Mouse (Mus musculus) forelimb bud, embryonic 11.5 days (tissue): ENCODE measurements around the gene Itk.

ENCODE experiments used
- DNase-seq: peaks from one replicate; pipeline ENCODE4 v3.0.0-alpha.2; 2012; ENCODE audit warnings: low read depth, low spot score

Gene Itk

DNA sequence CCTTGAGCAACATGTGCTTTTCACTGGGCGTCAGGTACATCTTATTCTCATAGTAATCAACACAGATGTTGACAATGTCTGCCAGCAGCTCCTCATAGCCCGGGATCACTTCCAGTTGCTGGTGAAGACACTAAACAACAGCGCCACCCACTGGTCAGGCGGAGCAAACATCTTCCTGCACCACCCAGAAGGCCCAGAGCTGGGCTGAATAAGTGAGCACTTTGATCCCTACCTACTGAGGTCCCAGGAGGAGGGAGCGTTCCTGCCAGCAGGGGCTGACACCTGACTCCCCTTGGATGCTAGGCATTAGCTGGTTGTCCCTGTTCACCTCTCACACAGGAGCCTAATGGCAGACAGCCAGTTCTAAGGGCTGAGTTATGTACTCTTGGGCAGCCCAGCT lies 112.5 kb downstream of the Itk start:
- DNase-seq: peak; percentile 14

- DNase-seq: no peak
These were observed 113.1 kb downstream of the Itk start for GRCm38 (mm10) chr11:46276168-46276567.

DNA sequence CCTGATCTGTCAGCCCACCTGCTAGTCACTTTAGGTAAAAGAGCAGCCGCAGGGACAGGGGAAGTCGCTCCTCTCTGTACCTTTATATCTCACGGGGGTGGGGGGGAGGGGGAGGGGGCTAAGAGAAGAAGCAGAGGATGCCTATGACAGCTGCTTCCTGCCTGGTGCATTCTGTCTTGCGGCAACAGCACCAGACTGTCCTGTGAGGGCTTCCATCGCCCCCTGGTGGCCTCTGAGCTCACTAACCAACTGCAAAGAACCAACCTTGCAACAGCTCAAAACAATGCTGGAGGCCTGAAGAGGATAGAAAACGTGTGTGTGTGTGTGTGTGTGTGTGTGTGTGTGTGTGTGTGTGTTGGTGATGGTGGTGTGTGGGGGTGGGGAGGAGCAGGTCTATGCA lies 114.0 kb downstream of the Itk start:
- peak; percentile 69 for DNase-seq
